Mouse (Mus musculus) stomach, postnatal 0 days (tissue): ENCODE measurements around the gene Gm12184. TPM values are rescaled to one million over a fixed set of nuclear protein-coding genes. Genes with fewer than 3 reads are reported as not detected.

Source experiments
- ATAC-seq: fragments of 200-750 bp; cut with Nextera tagmentation; 2 replicates; pipeline ENCODE4 v1.8.0; 2017; ENCODE audit not compliant: low FRiP score, low TSS enrichment
- DNase-seq: peaks from one replicate; pipeline ENCODE4 v3.0.0-alpha.2; 2016; ENCODE audit warnings: low spot score
- H3K27ac ChIP-seq: fragments of 300-500 bp; sonication (generic); replicated peaks from 2 replicates; pipeline ENCODE4 v1.5.1; 2014; ENCODE audit warnings: mild to moderate bottlenecking, control low read depth
- H3K27me3 ChIP-seq: fragments of 300-500 bp; sonication (generic); 2 replicates; pipeline ENCODE4 v1.6.1; 2014; ENCODE audit warnings: low read length; ENCODE audit not compliant: control insufficient read depth, insufficient read depth
- H3K36me3 ChIP-seq: fragments of 300-500 bp; sonication (generic); 2 replicates; pipeline ENCODE4 v1.6.1; 2014; ENCODE audit warnings: low read length, mixed read lengths; ENCODE audit not compliant: control insufficient read depth, insufficient read depth
- H3K4me1 ChIP-seq: fragments of 300-500 bp; sonication (generic); replicated peaks from 2 replicates; pipeline ENCODE4 v1.6.1; 2014; ENCODE audit warnings: antibody characterized with exemption; ENCODE audit not compliant: control insufficient read depth, insufficient read depth
- H3K4me2 ChIP-seq: fragments of 300-500 bp; sonication (generic); replicated peaks from 2 replicates; pipeline ENCODE4 v1.6.1; 2014; ENCODE audit warnings: low read depth, mild to moderate bottlenecking, control low read depth, moderate library complexity
- H3K4me3 ChIP-seq: fragments of 300-500 bp; sonication (generic); 2 replicates; pipeline ENCODE4 v1.5.1; 2014; ENCODE audit warnings: low read depth, low read length, control low read depth
- H3K9ac ChIP-seq: fragments of 300-500 bp; sonication (generic); 2 replicates; pipeline ENCODE4 v1.6.1; 2014; ENCODE audit warnings: mild to moderate bottlenecking, low read length, control low read depth, mixed read lengths
- H3K9me3 ChIP-seq: fragments of 300-500 bp; sonication (generic); 2 replicates; pipeline ENCODE4 v1.6.1; 2016; ENCODE audit warnings: low read length; ENCODE audit not compliant: control insufficient read depth
- CTCF ChIP-seq: IDR thresholded peaks from 2 replicates; pipeline ENCODE4 v1.5.1; 2016; ENCODE audit warnings: antibody characterized with exemption, low read depth, mild to moderate bottlenecking, moderate library complexity
- EP300 ChIP-seq: optimal IDR thresholded peaks from 2 replicates; pipeline ENCODE3; 2016; ENCODE audit warnings: antibody characterized with exemption
- WGBS: fragments of 180-500 bp; shearing (Covaris S2); extraction: QIAGEN DNeasy Blood & Tissue Kit; methylation state at CpG from one replicate; pipeline ENCODE4 v1.1.7; 2014; 5-methylcytosine and 5-hydroxymethylcytosine counted together
- polyA plus RNA-seq: library from polyadenylated mRNA; unstranded; fragments of >200 nt; fragmentation: Nextera tagmentation; extraction: Ambion mirVana; gene quantifications from 2 replicates; pipeline ENCODE4 v1.2.1, GENCODE M21; 2015

Gene Gm12184
- polyA plus RNA-seq, 1 experiment from 2014 or later, result 5.0 TPM

- Histone ChIP-seq H3K27me3 (no peaks in the 10 kb centered on the region), H3K4me3 (no peak overlapping the region), H3K27ac (no peak overlapping the region), H3K36me3 (no peaks in the 10 kb centered on the region), H3K9me3 (no peaks in the 10 kb centered on the region), H3K4me2 (no peak overlapping the region), H3K4me1 (no peaks in the 10 kb centered on the region), H3K9ac (no peak overlapping the region)
- WGBS, result 53% methylated on average over 8 of the region's 8 CpGs
- no peak for DNase-seq
- ATAC-seq, result no peak
- TF ChIP-seq EP300, result no peak
- TF ChIP-seq CTCF, result no peak
Measured at GRCm38 (mm10) chr11:48790946-48791345, 35.5 kb downstream of the Gm12184 start.

- Histone ChIP-seq H3K9me3 (no peaks in the 10 kb centered on the region), H3K4me3 (peak overlapping the region; percentile 22), H3K9ac (no peak overlapping the region), H3K27ac (no peak overlapping the region), H3K4me2 (peak overlapping the region; percentile 45), H3K36me3 (no peaks in the 10 kb centered on the region), H3K4me1 (no peaks in the 10 kb centered on the region), H3K27me3 (no peaks in the 10 kb centered on the region)
- TF ChIP-seq EP300 (no peak), CTCF (peak; percentile 88)
- ATAC-seq (peak; percentile 73), DNase-seq (peak; percentile 83)
- WGBS, result 17% methylated on average over 20 of the region's 20 CpGs
Measured at GRCm38 (mm10) chr11:48789973-48790823, 36.3 kb downstream of the Gm12184 start.

- DNase-seq, result no peak
- Histone ChIP-seq H3K4me3 (no peak overlapping the region), H3K9ac (no peak overlapping the region), H3K27ac (no peak overlapping the region), H3K36me3 (no peaks in the 10 kb centered on the region), H3K27me3 (no peaks in the 10 kb centered on the region), H3K4me2 (no peak overlapping the region), H3K9me3 (no peaks in the 10 kb centered on the region), H3K4me1 (no peaks in the 10 kb centered on the region)
- no peak for TF ChIP-seq EP300
- TF ChIP-seq CTCF, result no peak
- no peak for ATAC-seq
- WGBS, result 84% methylated on average over 5 of the region's 5 CpGs
Measured at GRCm38 (mm10) chr11:48789215-48789614, 37.2 kb downstream of the Gm12184 start.

GRCm38 (mm10) chr11:48788311-48789089 lies 38.0 kb downstream of the Gm12184 start:
- Histone ChIP-seq H3K4me2 (peak overlapping the region; percentile 55), H3K27ac (no peak overlapping the region), H3K9me3 (no peaks in the 10 kb centered on the region), H3K36me3 (no peaks in the 10 kb centered on the region), H3K27me3 (no peaks in the 10 kb centered on the region), H3K4me3 (peak overlapping the region; percentile 39), H3K9ac (peak overlapping the region; percentile 47; the same call in 1 of the 2 replicates), H3K4me1 (no peaks in the 10 kb centered on the region)
- TF ChIP-seq CTCF (peak; percentile 81), EP300 (no peak)
- 6% methylated on average over 16 of the region's 16 CpGs for WGBS
- peak; percentile 75 for DNase-seq
- ATAC-seq, result peak; percentile 47; the same call in 1 of the 2 replicates

GRCm38 (mm10) chr11:48787455-48788211 lies 38.8 kb downstream of the Gm12184 start:
- peak overlapping the region; percentile 55 for H3K4me2 ChIP-seq
- no peak for TF ChIP-seq CTCF
- no peak for TF ChIP-seq EP300
- no peak overlapping the region for H3K9ac ChIP-seq
- no peaks in the 10 kb centered on the region for H3K4me1 ChIP-seq
- no peaks in the 10 kb centered on the region for H3K36me3 ChIP-seq
- no peaks in the 10 kb centered on the region for H3K9me3 ChIP-seq
- no peaks in the 10 kb centered on the region for H3K27me3 ChIP-seq
- DNase-seq, result peak; percentile 66
- peak overlapping the region; percentile 39; the same call in 1 of the 2 replicates for H3K4me3 ChIP-seq
- WGBS, result 47% methylated on average over 10 of the region's 10 CpGs
- ATAC-seq, result peak; percentile 66
- H3K27ac ChIP-seq, result no peak overlapping the region
